ENCODE assay signal across 21 mouse cellular contexts in genomic region chr9:102001633-102002165, GRCm38 (mm10).
DNase-seq lines count a peak whose midpoint lies in the region; ATAC-seq and TF ChIP-seq lines count a peak whose summit lies in the region.
"Had no signal": no experiment of that assay in that cellular context is flagged by ENCODE, and none has a peak within 500 bp of the region (broad histone marks: within the 10 kb centered on the region; RNA-seq: fewer than 3 reads in every experiment).

No protein-coding gene starts in this region.

- 88% methylated on average over 11 of the region's 11 CpGs for WGBS in heart, embryonic 10.5 days
- WGBS in midbrain, embryonic 11.5 days: 93% methylated on average over 11 of the region's 11 CpGs
- WGBS in midbrain, postnatal 0 days: 93% methylated on average over 11 of the region's 11 CpGs

- peaks cover 7% of the 10 kb centered on the region for H3K4me1 ChIP-seq in heart, embryonic 10.5 days
- H3K4me1 ChIP-seq in midbrain, embryonic 11.5 days (ENCODE audit: control insufficient read depth, insufficient read depth, low read length): peaks cover 7% of the 10 kb centered on the region
- H3K4me1 ChIP-seq in midbrain, postnatal 0 days (ENCODE audit: insufficient read depth, low read length): no peaks in the 10 kb centered on the region
- H3K4me1 ChIP-seq: embryonic facial prominence, embryonic 13.5 days; embryonic facial prominence, embryonic 15.5 days had no signal

- peak; percentile 26 to 28 for DNase-seq in cerebellum, postnatal 14 days
- DNase-seq in cerebellum, adult 11-12 months: no peak
- peak; percentile 57 for DNase-seq in heart, embryonic 10.5 days (ENCODE audit: low spot score)
- DNase-seq in heart, postnatal 10 days: no peak
- DNase-seq in midbrain, embryonic 11.5 days (ENCODE audit: low spot score, missing footprints): peak; percentile 10
- DNase-seq in midbrain, postnatal 0 days (ENCODE audit: low spot score): no peak
- DNase-seq: adrenal gland, adult 2 months; adrenal gland, postnatal 10 days; adrenal gland, postnatal 25 days; cerebellum, adult 11 months; cerebellum, adult 2 months; cerebellum, adult 9-10 months; cerebellum, postnatal 36 days; embryo, embryonic 11 days had no signal

- H3K27ac ChIP-seq in heart, embryonic 10.5 days: no peak overlapping the region
- H3K27ac ChIP-seq in midbrain, embryonic 11.5 days (ENCODE audit: low read depth, low read length): no peak overlapping the region
- H3K27ac ChIP-seq in midbrain, postnatal 0 days (ENCODE audit: low read depth, low read length): no peak overlapping the region
- H3K27ac ChIP-seq: embryonic facial prominence, embryonic 13.5 days; embryonic facial prominence, embryonic 15.5 days; forebrain, embryonic 10.5 days; forebrain, embryonic 12.5 days had no signal

- no peak overlapping the region for H3K4me2 ChIP-seq in midbrain, embryonic 11.5 days
- no peak overlapping the region for H3K4me2 ChIP-seq in midbrain, postnatal 0 days (ENCODE audit: low read depth, low read length, poor library complexity, severe bottlenecking)
- H3K4me2 ChIP-seq: embryonic facial prominence, embryonic 13.5 days; embryonic facial prominence, embryonic 15.5 days; forebrain, embryonic 12.5 days had no signal

- H3K4me3 ChIP-seq in heart, embryonic 10.5 days: no peak overlapping the region
- no peak overlapping the region for H3K4me3 ChIP-seq in midbrain, embryonic 11.5 days (ENCODE audit: low read depth, low read length)
- no peak overlapping the region for H3K4me3 ChIP-seq in midbrain, postnatal 0 days (ENCODE audit: low read depth, low read length)
- H3K4me3 ChIP-seq: embryonic facial prominence, embryonic 13.5 days; embryonic facial prominence, embryonic 15.5 days; erythroblast, embryonic 14.5 days; forebrain, embryonic 10.5 days; forebrain, embryonic 12.5 days had no signal

- no peak for ATAC-seq in midbrain, embryonic 11.5 days (ENCODE audit: low FRiP score)
- ATAC-seq in midbrain, postnatal 0 days (ENCODE audit: low FRiP score): no peak
- ATAC-seq: forebrain, embryonic 14.5 days; forebrain, embryonic 16.5 days had no signal

- H3K9me3 ChIP-seq in heart, embryonic 10.5 days: no peaks in the 10 kb centered on the region; the same call in 1 of the 2 replicates
- no peaks in the 10 kb centered on the region for H3K9me3 ChIP-seq in midbrain, embryonic 11.5 days (ENCODE audit: control insufficient read depth, low read length)
- H3K9me3 ChIP-seq in midbrain, postnatal 0 days (ENCODE audit: low read length): no peaks in the 10 kb centered on the region
- H3K9me3 ChIP-seq: embryonic facial prominence, embryonic 13.5 days; embryonic facial prominence, embryonic 15.5 days; forebrain, embryonic 10.5 days; forebrain, embryonic 12.5 days had no signal

- TF ChIP-seq CTCF in midbrain, postnatal 0 days (IDR thresholded peaks at IDR 0.05): no peak

- H3K27me3 ChIP-seq in heart, embryonic 10.5 days (ENCODE audit: insufficient read depth, poor library complexity, severe bottlenecking): no peaks in the 10 kb centered on the region
- no peaks in the 10 kb centered on the region for H3K27me3 ChIP-seq in midbrain, embryonic 11.5 days (ENCODE audit: control insufficient read depth, insufficient read depth, low read length)
- H3K27me3 ChIP-seq in midbrain, postnatal 0 days (ENCODE audit: insufficient read depth, low read length): no peaks in the 10 kb centered on the region
- H3K27me3 ChIP-seq: embryonic facial prominence, embryonic 13.5 days; embryonic facial prominence, embryonic 15.5 days; forebrain, embryonic 12.5 days had no signal

- no peak overlapping the region for H3K9ac ChIP-seq in midbrain, embryonic 11.5 days (ENCODE audit: low read length)
- H3K9ac ChIP-seq in midbrain, postnatal 0 days (replicated peaks; ENCODE audit: low read length, poor library complexity, severe bottlenecking): no peak overlapping the region
- H3K9ac ChIP-seq: embryonic facial prominence, embryonic 13.5 days; embryonic facial prominence, embryonic 15.5 days; forebrain, embryonic 12.5 days had no signal

- intact Hi-C loops in heart, postnatal 10 days (cut with DNase I): loop anchor here (10.0 kb wide), 1 partner anchor 587 kb away; no protein-coding TSS in a partner anchor

- H3K36me3 ChIP-seq in heart, embryonic 10.5 days: no peaks in the 10 kb centered on the region
- H3K36me3 ChIP-seq in midbrain, embryonic 11.5 days (ENCODE audit: control insufficient read depth, insufficient read depth, low read length): no peaks in the 10 kb centered on the region
- H3K36me3 ChIP-seq in midbrain, postnatal 0 days (ENCODE audit: insufficient read depth, low read length): no peaks in the 10 kb centered on the region
- H3K36me3 ChIP-seq: embryonic facial prominence, embryonic 13.5 days; embryonic facial prominence, embryonic 15.5 days had no signal

Comparison
In these comparisons a context has a peak if more than half of its experiments do, and no peak if none do; other contexts are left out.
1. DNase-seq: peak in cerebellum, postnatal 14 days (2 of 2), heart, embryonic 10.5 days (single experiment) and midbrain, embryonic 11.5 days (single experiment); none in cerebellum, adult 11-12 months (single experiment), heart, postnatal 10 days (0 of 2) and midbrain, postnatal 0 days (single experiment).